In the genomic region with DNA sequence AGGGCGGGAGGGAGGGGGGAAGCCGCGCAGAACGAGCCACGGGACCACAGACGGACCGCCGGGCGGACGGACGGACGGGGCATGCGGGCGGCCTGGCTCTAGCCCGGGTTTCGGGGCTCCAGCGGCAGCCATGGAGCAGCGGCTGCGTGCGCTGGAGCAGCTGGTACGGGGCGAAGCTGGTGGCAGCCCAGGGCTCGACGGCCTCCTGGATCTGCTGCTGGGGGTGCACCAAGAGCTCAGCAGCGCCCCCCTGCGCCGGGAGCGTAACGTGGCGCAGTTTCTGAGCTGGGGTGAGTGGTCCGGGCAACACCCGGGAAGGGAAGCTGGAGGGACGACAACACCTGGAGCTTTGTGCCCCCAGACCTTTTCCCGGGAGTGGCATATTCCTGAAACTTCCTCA, we compare ENCODE assay signal across 8 mouse cellular contexts. TPM values are rescaled to one million over a fixed set of nuclear protein-coding genes. Genes with fewer than 3 reads are reported as not detected.
DNase-seq lines count a peak whose midpoint lies in the region; ATAC-seq lines count a peak whose summit lies in the region.

No protein-coding gene starts in this region.

- no peaks in the 10 kb centered on the region for H3K9me3 ChIP-seq in liver, embryonic 16.5 days (replicated peaks; ENCODE audit: control insufficient read depth, low read length)
- H3K9me3 ChIP-seq in neural tube, embryonic 11.5 days (ENCODE audit: control insufficient read depth, low read length), result no peaks in the 10 kb centered on the region

- H3K4me1 ChIP-seq in liver, embryonic 16.5 days (ENCODE audit: control insufficient read depth, low read depth, low read length), result peaks cover 45% of the 10 kb centered on the region
- H3K4me1 ChIP-seq in neural tube, embryonic 11.5 days (ENCODE audit: control insufficient read depth, insufficient read depth, low read length), result no peaks in the 10 kb centered on the region

- peak; percentile 47 for ATAC-seq in inflammation-experienced regulatory T-cells, adult 6 months
- ATAC-seq in liver, embryonic 16.5 days (ENCODE audit: low read depth), result peak; percentile 51
- peak; percentile 39; the same call in 1 of the 2 replicates for ATAC-seq in neural tube, embryonic 11.5 days (ENCODE audit: insufficient read depth, low FRiP score, low TSS enrichment)

- peak overlapping the region; percentile 80 for H3K9ac ChIP-seq in liver, embryonic 16.5 days (ENCODE audit: low read depth, low read length)
- H3K9ac ChIP-seq in neural tube, embryonic 11.5 days (ENCODE audit: low read length), result peak overlapping the region; percentile 41; the same call in 1 of the 2 replicates

- 0% methylated on average over 33 of the region's 34 CpGs for WGBS in liver, embryonic 16.5 days (ENCODE audit: insufficient replicate concordance)
- WGBS in neural tube, embryonic 11.5 days, result 0% methylated on average over 30 of the region's 34 CpGs

- no peaks in the 10 kb centered on the region for H3K27me3 ChIP-seq in liver, embryonic 16.5 days (ENCODE audit: control insufficient read depth, insufficient read depth, low read depth, low read length)
- H3K27me3 ChIP-seq in neural tube, embryonic 11.5 days (ENCODE audit: control insufficient read depth, insufficient read depth, low read length), result no peaks in the 10 kb centered on the region

- peak; percentile 88 for DNase-seq in A20 (ENCODE audit: low read depth, low spot score)
- DNase-seq in T-cell, adult 2 months (ENCODE audit: low spot score), result peak; percentile 85
- peak; percentile 63 to 88 for DNase-seq in cerebellum, postnatal 4 days (ENCODE audit: low spot score in 2 of 2)
- peak; percentile 83 for DNase-seq in gastrocnemius, postnatal 14 days
- DNase-seq in neural tube, embryonic 11.5 days (ENCODE audit: low spot score), result peak; percentile 86
- peak; percentile 58 to 65 for DNase-seq in thymus, adult 18-20 months

- H3K36me3 ChIP-seq in liver, embryonic 16.5 days (ENCODE audit: control insufficient read depth, insufficient read depth), result no peaks in the 10 kb centered on the region
- H3K36me3 ChIP-seq in neural tube, embryonic 11.5 days (ENCODE audit: control insufficient read depth, insufficient read depth, low read length), result no peaks in the 10 kb centered on the region

- intact Hi-C loops in gastrocnemius, postnatal 14 days (cut with DNase I; ENCODE audit: low total_unique reads), result no loop called here

- peak overlapping the region; percentile 96 for H3K4me2 ChIP-seq in liver, embryonic 16.5 days (ENCODE audit: low read depth, low read length)
- peak overlapping the region; percentile 49 for H3K4me2 ChIP-seq in neural tube, embryonic 11.5 days (ENCODE audit: low read depth)

- peak overlapping the region; percentile 55 for H3K27ac ChIP-seq in liver, embryonic 16.5 days (ENCODE audit: low read length)
- no peak overlapping the region for H3K27ac ChIP-seq in neural tube, embryonic 11.5 days (ENCODE audit: low read depth, low read length)

- H3K4me3 ChIP-seq in liver, embryonic 16.5 days (ENCODE audit: low read depth, low read length), result peak overlapping the region; percentile 72
- peak overlapping the region; percentile 57 for H3K4me3 ChIP-seq in neural tube, embryonic 11.5 days (ENCODE audit: low read depth, low read length)

RNA-seq across cellular contexts. Expression of a gene that starts 0.3 kb away (rescaled TPM):
- 1 to 10 TPM; 3.4 to 3.9 TPM for total RNA-seq in gastrocnemius, postnatal 14 days (2021)
- polyA plus RNA-seq in inflammation-experienced regulatory T-cells, adult 6 months (2017; shearing (Covaris generic)), result under 1 TPM; 0.15 to 0.36 (median 0.26) TPM
- 0.34 and 0.40 TPM in 2 replicates for polyA plus RNA-seq in liver, embryonic 16.5 days (2015; fragmentation: Nextera tagmentation; extraction: Ambion mirVana)
- 0.42 and 0.58 TPM in 2 replicates for polyA plus RNA-seq in neural tube, embryonic 11.5 days (2014; fragmentation: Nextera tagmentation; extraction: Ambion mirVana)

RNA-seq across cellular contexts. Expression of a gene that starts 28.2 kb away (rescaled TPM):
- total RNA-seq in gastrocnemius, postnatal 14 days (2021), result 10 to 100 TPM; 10.1 to 11.4 TPM
- polyA plus RNA-seq in inflammation-experienced regulatory T-cells, adult 6 months (2017; shearing (Covaris generic)), result 10 to 100 TPM; 15.8 to 18.7 (median 16.3) TPM
- 19.5 and 21.0 TPM in 2 replicates for polyA plus RNA-seq in liver, embryonic 16.5 days (2015; fragmentation: Nextera tagmentation; extraction: Ambion mirVana)
- polyA plus RNA-seq in neural tube, embryonic 11.5 days (2014; fragmentation: Nextera tagmentation; extraction: Ambion mirVana), result 59.5 and 66.1 TPM in 2 replicates

RNA-seq across cellular contexts. Expression of a gene that starts 30.1 kb away (rescaled TPM):
- 10 to 100 TPM; 40.5 to 50.8 TPM for total RNA-seq in gastrocnemius, postnatal 14 days (2021)
- 10 to 100 TPM; 10.8 to 36.2 (median 11.4) TPM for polyA plus RNA-seq in inflammation-experienced regulatory T-cells, adult 6 months (2017; shearing (Covaris generic))
- 62.1 and 68.6 TPM in 2 replicates for polyA plus RNA-seq in liver, embryonic 16.5 days (2015; fragmentation: Nextera tagmentation; extraction: Ambion mirVana)
- polyA plus RNA-seq in neural tube, embryonic 11.5 days (2014; fragmentation: Nextera tagmentation; extraction: Ambion mirVana), result 71.9 and 82.2 TPM in 2 replicates

RNA-seq across cellular contexts. Expression of a gene that starts 34.3 kb away (rescaled TPM):
- total RNA-seq in gastrocnemius, postnatal 14 days (2021), result 10 to 100 TPM in 1 of 2 experiments, 1 to 10 TPM in 1; 9.5 to 14.4 TPM
- 100 to 1,000 TPM in 1 of 3 experiments, 10 to 100 TPM in 2; 68.4 to 105 (median 88.5) TPM for polyA plus RNA-seq in inflammation-experienced regulatory T-cells, adult 6 months (2017; shearing (Covaris generic))
- polyA plus RNA-seq in liver, embryonic 16.5 days (2015; fragmentation: Nextera tagmentation; extraction: Ambion mirVana), result 8.2 and 8.6 TPM in 2 replicates
- polyA plus RNA-seq in neural tube, embryonic 11.5 days (2014; fragmentation: Nextera tagmentation; extraction: Ambion mirVana), result 10.0 and 13.6 TPM in 2 replicates

RNA-seq across cellular contexts. Expression of a gene that starts 56.9 kb away (rescaled TPM):
- 10 to 100 TPM; 75.1 to 80.9 TPM for total RNA-seq in gastrocnemius, postnatal 14 days (2021)
- polyA plus RNA-seq in inflammation-experienced regulatory T-cells, adult 6 months (2017; shearing (Covaris generic)), result 10 to 100 TPM; 53.3 to 63.5 (median 59.1) TPM
- polyA plus RNA-seq in liver, embryonic 16.5 days (2015; fragmentation: Nextera tagmentation; extraction: Ambion mirVana), result 52.1 and 58.4 TPM in 2 replicates
- 214 and 224 TPM in 2 replicates for polyA plus RNA-seq in neural tube, embryonic 11.5 days (2014; fragmentation: Nextera tagmentation; extraction: Ambion mirVana)
